Mouse (Mus musculus): Measurements from ENCODE around the gene Gm43951.

DNA sequence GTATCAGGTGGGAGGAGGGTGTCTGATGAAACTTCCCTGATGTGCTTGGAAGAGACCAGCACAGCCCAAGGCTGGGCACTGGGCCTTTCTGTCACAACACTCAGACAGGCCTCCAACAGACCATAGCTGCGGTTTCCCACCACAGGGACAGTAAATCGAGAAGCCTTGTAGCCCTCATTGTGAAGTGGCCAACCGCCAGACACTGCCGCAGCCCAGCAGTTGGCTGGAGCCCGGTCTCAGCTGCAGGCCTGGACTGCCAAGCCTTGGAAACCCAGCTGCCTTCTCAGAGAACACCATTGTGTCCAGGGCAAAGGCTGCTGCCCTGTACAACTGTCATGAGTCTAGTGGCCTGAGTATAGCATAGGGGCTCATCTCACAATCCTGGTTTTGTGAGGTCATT is 27.4 kb upstream of the Gm43951 start:
- no peak for TF ChIP-seq POLR2A (IDR thresholded peaks at IDR 0.05; ENCODE audit: insufficient read depth, low read depth, low read length)
- TF ChIP-seq CTCF (IDR thresholded peaks at IDR 0.05; ENCODE audit: insufficient read depth, low read depth, low read length), result no peak
